10 mouse cellular contexts compared by ENCODE assay signal in the genomic region with DNA sequence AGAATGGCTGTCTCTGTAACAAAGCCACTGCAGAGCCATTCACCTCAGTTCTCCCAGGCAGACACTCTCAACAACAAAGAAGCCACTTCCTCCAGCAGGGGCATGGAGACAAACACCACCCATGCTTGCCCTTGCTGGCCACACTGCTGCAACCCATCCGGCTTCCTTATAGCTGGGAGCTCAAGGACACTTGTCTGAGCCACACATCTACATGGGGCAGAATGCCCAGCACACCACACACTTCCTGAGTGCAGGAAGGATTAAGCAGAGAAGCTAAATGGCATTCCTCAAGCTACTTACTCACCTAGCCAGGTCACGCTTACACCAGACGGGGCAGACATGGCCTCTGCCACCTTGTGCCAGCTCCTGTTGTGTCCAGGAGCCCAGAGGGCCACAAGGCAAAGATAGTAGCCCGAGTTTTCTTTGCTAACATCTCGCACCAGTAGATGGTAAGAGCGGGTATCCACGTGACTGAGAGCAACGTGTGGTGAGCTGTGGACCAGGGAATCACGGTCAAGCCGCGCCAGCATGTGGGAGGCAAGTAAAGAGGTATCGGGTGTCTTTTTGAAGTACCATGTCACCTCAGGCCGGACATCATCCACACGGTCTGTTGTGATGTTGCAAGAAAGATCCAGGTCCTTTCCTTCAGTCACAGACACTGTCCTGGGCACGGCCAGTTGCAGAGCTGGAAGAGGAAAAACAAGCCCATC. TPM values are rescaled to one million over a fixed set of nuclear protein-coding genes. Genes with fewer than 3 reads are reported as not detected.
DNase-seq lines count a peak whose midpoint lies in the region; ATAC-seq lines count a peak whose summit lies in the region.
"Had no signal": no experiment of that assay in that cellular context is flagged by ENCODE, and none has a peak within 500 bp of the region (broad histone marks: within the 10 kb centered on the region; RNA-seq: fewer than 3 reads in every experiment).

No protein-coding gene starts in this region.

- H3K27me3 ChIP-seq in lung, embryonic 16.5 days (ENCODE audit: control insufficient read depth, insufficient read depth, low read depth, low read length): no peaks in the 10 kb centered on the region
- H3K27me3 ChIP-seq: hindbrain, embryonic 15.5 days had no signal

- peak overlapping the region; percentile 23 for H3K27ac ChIP-seq in lung, embryonic 16.5 days (ENCODE audit: low read length)
- H3K27ac ChIP-seq: hindbrain, embryonic 15.5 days had no signal

- H3K36me3 ChIP-seq in lung, embryonic 16.5 days (ENCODE audit: control insufficient read depth, insufficient read depth, low read length): peaks cover 4% of the 10 kb centered on the region
- H3K36me3 ChIP-seq: hindbrain, embryonic 15.5 days had no signal

- peak; percentile 23 for DNase-seq in CD4-positive, CD25-positive, alpha-beta regulatory T cell, adult 2 months (ENCODE audit: low read depth, low spot score)
- peak; percentile 26 for DNase-seq in thymus, postnatal 0 days (ENCODE audit: low spot score)
- DNase-seq in thymus, postnatal 25 days: no peak
- DNase-seq in left cerebral cortex, postnatal 4 days: no peak
- no peak for DNase-seq in right cerebral cortex, adult 18-20 months

- H3K9me3 ChIP-seq in lung, embryonic 16.5 days (ENCODE audit: control insufficient read depth, low read length): no peaks in the 10 kb centered on the region
- H3K9me3 ChIP-seq: hindbrain, embryonic 15.5 days had no signal

- ATAC-seq in CD4-positive, CD25-positive, alpha-beta regulatory T cell, adult 4 months: no peak
- peak; percentile 48 for ATAC-seq in lung, embryonic 16.5 days (ENCODE audit: low read depth)
- no peak for ATAC-seq in erythroblast, adult 5-6 weeks (replicated peaks; ENCODE audit: low FRiP score, poor library complexity, severe bottlenecking)

- no peak overlapping the region for H3K9ac ChIP-seq in lung, embryonic 16.5 days (ENCODE audit: low read length)
- H3K9ac ChIP-seq: hindbrain, embryonic 15.5 days had no signal

- H3K4me3 ChIP-seq in lung, embryonic 16.5 days (ENCODE audit: low read length): no peak overlapping the region
- H3K4me3 ChIP-seq: hindbrain, embryonic 15.5 days had no signal

- WGBS in lung, embryonic 16.5 days: 77% methylated on average over 15 of the region's 15 CpGs

- intact Hi-C loops in left cerebral cortex, postnatal 4 days (cut with DNase I): no loop called here

- no peak overlapping the region for H3K4me2 ChIP-seq in lung, embryonic 16.5 days (ENCODE audit: low read depth, low read length)
- H3K4me2 ChIP-seq: heart, embryonic 11.5 days; hindbrain, embryonic 15.5 days had no signal

- peaks cover 43% of the 10 kb centered on the region for H3K4me1 ChIP-seq in lung, embryonic 16.5 days (replicated peaks; ENCODE audit: control insufficient read depth, insufficient read depth, low read length)

RNA-seq across cellular contexts. Expression of gene Ptgfrn, which starts 37.4 kb away (rescaled TPM):
- 1 to 10 TPM in 1 of 2 experiments, under 1 TPM in 1; 0.73 to 1.0 TPM for polyA plus RNA-seq in CD4-positive, CD25-positive, alpha-beta regulatory T cell, adult 4 months (2017; shearing (Covaris generic))
- 1.1 and 1.7 TPM in 2 replicates for polyA plus RNA-seq in thymus, postnatal 0 days (2015; fragmentation: Nextera tagmentation; extraction: Ambion mirVana)
- polyA plus RNA-seq in lung, embryonic 16.5 days (2015; fragmentation: Nextera tagmentation; extraction: Ambion mirVana): 4.8 and 5.6 TPM in 2 replicates
- total RNA-seq in left cerebral cortex, postnatal 4 days (2021): 10 to 100 TPM; 60.5 to 62.5 TPM
- total RNA-seq in erythroblast, adult 5-6 weeks (2015; ENCODE audit: low replicate concordance): 6.3 TPM in 1 of 2 replicates, not detected in the other
- 0.09 TPM in 1 of 2 replicates, not detected in the other for total RNA-seq in erythroblast, adult 5-6 weeks (2017; ENCODE audit: low replicate concordance)

RNA-seq across cellular contexts. Expression of gene Cd101, which starts 43.3 kb away (rescaled TPM):
- 10 to 100 TPM; 19.4 to 43.3 TPM for polyA plus RNA-seq in CD4-positive, CD25-positive, alpha-beta regulatory T cell, adult 4 months (2017; shearing (Covaris generic))
- polyA plus RNA-seq in thymus, postnatal 0 days (2015; fragmentation: Nextera tagmentation; extraction: Ambion mirVana): 0.58 and 0.68 TPM in 2 replicates
- polyA plus RNA-seq in lung, embryonic 16.5 days (2015; fragmentation: Nextera tagmentation; extraction: Ambion mirVana): 0.28 and 0.39 TPM in 2 replicates
- total RNA-seq in left cerebral cortex, postnatal 4 days (2021): under 1 TPM; 0.34 to 0.48 TPM
- total RNA-seq in erythroblast, adult 5-6 weeks (2015; ENCODE audit: low replicate concordance): 0.19 and 0.42 TPM in 2 replicates
- 1.8 and 2.0 TPM in 2 replicates for total RNA-seq in erythroblast, adult 5-6 weeks (2017; ENCODE audit: low replicate concordance)

Comparison
In these comparisons a context has a peak if more than half of its experiments do, and no peak if none do; other contexts are left out.
1. DNase-seq: peak in CD4-positive, CD25-positive, alpha-beta regulatory T cell, adult 2 months (single experiment) and thymus, postnatal 0 days (single experiment); none in thymus, postnatal 25 days (single experiment), left cerebral cortex, postnatal 4 days (single experiment) and right cerebral cortex, adult 18-20 months (single experiment).
2. RNA of gene Cd101, which starts 43.3 kb away (polyA plus RNA-seq): 19.4 to 43.3 TPM in CD4-positive, CD25-positive, alpha-beta regulatory T cell, adult 4 months; 0.58 to 0.68 TPM in thymus, postnatal 0 days and 0.28 to 0.39 TPM in lung, embryonic 16.5 days; every median in the first group is over 10 times any median in the second.